Mouse (Mus musculus): ENCODE data around the gene Magi1. TPM values are rescaled to one million over a fixed set of nuclear protein-coding genes. Genes with fewer than 3 reads are reported as not detected.
A peak's percentile ranks its signal among the peaks of the same experiment; 100 is the strongest.

Magi1 gene
- polyA plus RNA-seq, 1 experiment from 2014 or later: 6.2 TPM

GRCm38 (mm10) chr6:93737083-93737482, 546.6 kb downstream of the Magi1 start:
- no peaks in the 10 kb centered on the region for H3K4me1 ChIP-seq (replicated peaks; ENCODE audit: insufficient read depth, low read length)
- no peak overlapping the region for H3K4me3 ChIP-seq (replicated peaks; ENCODE audit: low read depth, low read length)
- H3K27ac ChIP-seq: no peak overlapping the region
- H3K36me3 ChIP-seq (ENCODE audit: insufficient read depth, low read length): no peaks in the 10 kb centered on the region
- ATAC-seq (replicated peaks; ENCODE audit: low FRiP score, low read depth) (no peak), DNase-seq (ENCODE audit: low spot score) (no peak)
- WGBS: 88% methylated on average over 1 of the region's 1 CpGs
- no peak for TF ChIP-seq CTCF (IDR thresholded peaks at IDR 0.05; ENCODE audit: low read depth)
- H3K4me2 ChIP-seq (ENCODE audit: low read length): no peak overlapping the region
- H3K9me3 ChIP-seq (replicated peaks; ENCODE audit: low read length): no peaks in the 10 kb centered on the region
- no peaks in the 10 kb centered on the region for H3K27me3 ChIP-seq (ENCODE audit: insufficient read depth, low read length)
- no peak overlapping the region for H3K9ac ChIP-seq (ENCODE audit: low read depth, low read length)

- no peak for TF ChIP-seq CTCF (IDR thresholded peaks at IDR 0.05; ENCODE audit: low read depth)
- 93% methylated on average over 3 of the region's 3 CpGs for WGBS
- H3K4me1 ChIP-seq (replicated peaks; ENCODE audit: insufficient read depth, low read length): no peaks in the 10 kb centered on the region
- no peak for ATAC-seq (replicated peaks; ENCODE audit: low FRiP score, low read depth)
- DNase-seq (ENCODE audit: low spot score): no peak
- no peaks in the 10 kb centered on the region for H3K27me3 ChIP-seq (ENCODE audit: insufficient read depth, low read length)
- no peak overlapping the region for H3K27ac ChIP-seq
- H3K36me3 ChIP-seq (ENCODE audit: insufficient read depth, low read length): no peaks in the 10 kb centered on the region
- no peak overlapping the region for H3K9ac ChIP-seq (ENCODE audit: low read depth, low read length)
- H3K9me3 ChIP-seq (replicated peaks; ENCODE audit: low read length): no peaks in the 10 kb centered on the region
- no peak overlapping the region for H3K4me2 ChIP-seq (ENCODE audit: low read length)
- no peak overlapping the region for H3K4me3 ChIP-seq (replicated peaks; ENCODE audit: low read depth, low read length)
Observed at GRCm38 (mm10) chr6:93736071-93736470, 547.6 kb downstream of the Magi1 start.

- Histone ChIP-seq H3K4me1 (replicated peaks; ENCODE audit: insufficient read depth, low read length) (no peaks in the 10 kb centered on the region), H3K27me3 (ENCODE audit: insufficient read depth, low read length) (no peaks in the 10 kb centered on the region), H3K4me3 (replicated peaks; ENCODE audit: low read depth, low read length) (no peak overlapping the region), H3K27ac (no peak overlapping the region), H3K9me3 (replicated peaks; ENCODE audit: low read length) (no peaks in the 10 kb centered on the region), H3K9ac (ENCODE audit: low read depth, low read length) (no peak overlapping the region), H3K4me2 (ENCODE audit: low read length) (no peak overlapping the region), H3K36me3 (ENCODE audit: insufficient read depth, low read length) (no peaks in the 10 kb centered on the region)
- 60% methylated on average over 6 of the region's 6 CpGs for WGBS
- DNase-seq (ENCODE audit: low spot score) (no peak), ATAC-seq (replicated peaks; ENCODE audit: low FRiP score, low read depth) (no peak)
- no peak for TF ChIP-seq CTCF (IDR thresholded peaks at IDR 0.05; ENCODE audit: low read depth)
Observed at GRCm38 (mm10) chr6:93733800-93734199, 549.9 kb downstream of the Magi1 start.

GRCm38 (mm10) chr6:93729702-93730101, 554.0 kb downstream of the Magi1 start:
- Histone ChIP-seq H3K36me3 (ENCODE audit: insufficient read depth, low read length) (no peaks in the 10 kb centered on the region), H3K9ac (ENCODE audit: low read depth, low read length) (no peak overlapping the region), H3K27me3 (ENCODE audit: insufficient read depth, low read length) (no peaks in the 10 kb centered on the region), H3K9me3 (replicated peaks; ENCODE audit: low read length) (no peaks in the 10 kb centered on the region), H3K27ac (no peak overlapping the region), H3K4me1 (replicated peaks; ENCODE audit: insufficient read depth, low read length) (peaks cover 13% of the 10 kb centered on the region; the same call in 1 of the 2 replicates), H3K4me3 (replicated peaks; ENCODE audit: low read depth, low read length) (no peak overlapping the region), H3K4me2 (ENCODE audit: low read length) (no peak overlapping the region)
- no peak for DNase-seq (ENCODE audit: low spot score)
- TF ChIP-seq CTCF (IDR thresholded peaks at IDR 0.05; ENCODE audit: low read depth): peak; percentile 62
- ATAC-seq (replicated peaks; ENCODE audit: low FRiP score, low read depth): no peak
- 70% methylated on average over 8 of the region's 8 CpGs for WGBS

- Histone ChIP-seq H3K9me3 (replicated peaks; ENCODE audit: low read length) (no peaks in the 10 kb centered on the region), H3K4me2 (ENCODE audit: low read length) (no peak overlapping the region), H3K36me3 (ENCODE audit: insufficient read depth, low read length) (no peaks in the 10 kb centered on the region), H3K9ac (ENCODE audit: low read depth, low read length) (no peak overlapping the region), H3K27ac (no peak overlapping the region), H3K27me3 (ENCODE audit: insufficient read depth, low read length) (no peaks in the 10 kb centered on the region), H3K4me3 (replicated peaks; ENCODE audit: low read depth, low read length) (no peak overlapping the region), H3K4me1 (replicated peaks; ENCODE audit: insufficient read depth, low read length) (peaks cover 13% of the 10 kb centered on the region; the same call in 1 of the 2 replicates)
- no peak for DNase-seq (ENCODE audit: low spot score)
- 79% methylated on average over 4 of the region's 4 CpGs for WGBS
- no peak for TF ChIP-seq CTCF (IDR thresholded peaks at IDR 0.05; ENCODE audit: low read depth)
- no peak for ATAC-seq (replicated peaks; ENCODE audit: low FRiP score, low read depth)
Observed at GRCm38 (mm10) chr6:93728791-93729190, 554.9 kb downstream of the Magi1 start.

GRCm38 (mm10) chr6:93727630-93728178, 556.0 kb downstream of the Magi1 start:
- Histone ChIP-seq H3K36me3 (ENCODE audit: insufficient read depth, low read length) (no peaks in the 10 kb centered on the region), H3K9me3 (replicated peaks; ENCODE audit: low read length) (no peaks in the 10 kb centered on the region), H3K4me2 (ENCODE audit: low read length) (peak overlapping the region; percentile 44), H3K4me1 (replicated peaks; ENCODE audit: insufficient read depth, low read length) (peaks cover 13% of the 10 kb centered on the region; the same call in 1 of the 2 replicates), H3K27ac (no peak overlapping the region), H3K4me3 (replicated peaks; ENCODE audit: low read depth, low read length) (no peak overlapping the region), H3K27me3 (ENCODE audit: insufficient read depth, low read length) (no peaks in the 10 kb centered on the region), H3K9ac (ENCODE audit: low read depth, low read length) (no peak overlapping the region)
- WGBS: 11% methylated on average over 15 of the region's 15 CpGs
- ATAC-seq (replicated peaks; ENCODE audit: low FRiP score, low read depth) (peak; percentile 79), DNase-seq (ENCODE audit: low spot score) (peak; percentile 65)
- no peak for TF ChIP-seq CTCF (IDR thresholded peaks at IDR 0.05; ENCODE audit: low read depth)

All from kidney, postnatal 0 days (tissue).